Mouse (Mus musculus): ENCODE measurements around the gene Runx2.

Gene Runx2

DNA sequence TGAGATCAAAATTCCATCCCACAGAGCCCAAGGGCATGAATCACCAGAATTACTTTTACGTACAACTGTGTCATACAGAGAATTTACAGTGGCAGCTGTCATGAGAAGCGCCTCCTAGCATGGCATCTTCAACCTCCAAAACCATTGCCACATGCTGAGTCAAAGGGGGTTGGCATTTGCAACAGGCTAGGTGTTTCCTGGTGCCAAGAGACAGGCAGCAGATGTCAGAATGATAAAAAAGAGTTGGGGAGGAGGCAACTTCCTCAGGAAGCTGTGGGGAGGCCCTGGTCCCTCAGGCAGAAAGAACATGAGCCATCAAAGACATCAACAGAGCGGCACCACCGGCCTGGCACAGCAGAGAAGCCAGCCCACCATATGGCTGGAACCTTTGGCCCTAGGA, 160.1 kb downstream of the Runx2 start:
- no peak for DNase-seq

DNA sequence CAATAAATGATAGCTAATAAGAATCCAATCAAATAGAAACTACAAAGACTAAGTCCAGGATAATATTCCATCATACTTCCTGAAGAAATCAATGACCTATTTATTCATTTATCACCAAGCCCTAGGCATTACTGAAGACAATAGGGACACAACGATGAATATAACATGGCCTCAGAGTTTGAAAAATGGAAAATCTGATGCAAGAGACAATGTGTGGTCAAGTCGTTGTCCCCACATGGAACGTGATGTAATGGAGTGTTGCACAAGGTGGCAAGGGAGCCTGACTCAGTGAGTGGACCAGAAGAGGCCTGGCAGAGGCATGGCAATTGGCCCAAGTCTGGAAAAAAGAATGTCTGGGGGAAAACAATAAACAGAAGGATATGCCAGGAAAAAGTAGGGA, 161.5 kb downstream of the Runx2 start:
- DNase-seq, result no peak

- DNase-seq, result no peak
Measured at GRCm38 (mm10) chr17:44652054-44652453, 162.5 kb downstream of the Runx2 start.

- no peak for DNase-seq
Measured at GRCm38 (mm10) chr17:44651613-44652012, 163.0 kb downstream of the Runx2 start.

DNA sequence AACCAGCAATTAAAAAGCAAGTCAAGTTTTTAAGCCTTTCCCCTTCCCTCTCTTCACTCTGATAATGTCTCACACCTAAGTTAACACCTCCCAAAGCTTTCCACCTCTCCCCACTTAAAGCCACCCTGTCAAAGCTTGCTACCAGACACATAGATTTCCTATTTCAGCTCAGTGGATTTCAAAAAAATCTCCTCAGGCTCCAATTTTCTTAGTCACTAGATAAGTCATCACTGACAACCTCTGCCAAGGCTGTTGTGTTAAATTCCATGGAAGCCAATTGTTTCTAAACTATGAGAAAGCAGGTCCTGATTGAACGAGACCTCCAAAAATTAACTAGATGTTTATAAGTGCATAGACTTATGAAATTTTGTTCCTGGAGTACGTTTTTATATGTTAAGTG, 164.2 kb downstream of the Runx2 start:
- no peak for DNase-seq

GRCm38 (mm10) chr17:44649056-44649455, 165.5 kb downstream of the Runx2 start:
- peak; percentile 5 to 10 for DNase-seq

- DNase-seq, result peak in 1 of 2 experiments; percentile 41
Measured at GRCm38 (mm10) chr17:44647916-44648315, 166.7 kb downstream of the Runx2 start.

GRCm38 (mm10) chr17:44645146-44645545, 169.5 kb downstream of the Runx2 start:
- DNase-seq, result no peak

GRCm38 (mm10) chr17:44643260-44643659, 171.3 kb downstream of the Runx2 start:
- no peak for DNase-seq

DNA sequence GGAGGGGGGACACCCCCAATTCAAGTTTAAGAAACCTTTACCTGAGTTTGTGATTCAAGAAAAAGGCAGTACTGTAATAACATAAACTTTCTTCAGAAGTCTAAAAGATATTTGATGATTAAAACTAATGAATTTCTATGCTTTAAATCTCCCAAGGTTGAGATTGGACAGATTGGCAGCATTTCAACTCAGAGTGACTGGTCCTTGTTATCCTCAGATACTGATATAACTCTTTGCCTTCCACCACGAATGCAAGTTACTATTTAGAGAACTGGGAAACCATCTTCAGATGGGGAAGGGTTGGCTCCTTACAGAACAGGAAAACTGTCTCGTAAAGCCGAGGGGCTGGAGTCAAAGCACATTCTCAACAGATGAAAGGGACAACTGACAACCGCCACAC, 172.5 kb downstream of the Runx2 start:
- DNase-seq, result no peak

DNA sequence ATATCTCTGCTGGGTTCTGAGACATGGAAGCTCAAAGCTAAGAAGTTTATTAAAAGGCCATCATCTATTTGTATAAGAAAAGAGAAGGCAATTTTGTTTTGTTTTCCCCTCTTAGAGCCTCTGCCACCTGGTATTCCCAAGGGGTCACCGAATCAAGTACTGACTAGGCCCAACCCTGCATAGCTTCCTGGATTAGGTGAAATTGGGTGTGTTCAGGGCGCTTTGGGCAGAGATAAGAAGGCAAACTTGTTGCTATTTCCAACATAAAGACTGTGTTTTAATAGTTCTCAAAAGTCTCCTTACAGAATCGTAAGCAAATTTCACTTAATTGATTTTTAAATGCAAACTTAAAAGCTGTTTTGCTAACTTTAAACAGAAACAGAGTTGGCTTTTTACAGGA, 173.7 kb downstream of the Runx2 start:
- no peak for DNase-seq

GRCm38 (mm10) chr17:44639446-44639845, 175.2 kb downstream of the Runx2 start:
- no peak for DNase-seq

GRCm38 (mm10) chr17:44637181-44637880, 177.3 kb downstream of the Runx2 start:
- peak in 1 of 2 experiments; percentile 5 for DNase-seq

DNA sequence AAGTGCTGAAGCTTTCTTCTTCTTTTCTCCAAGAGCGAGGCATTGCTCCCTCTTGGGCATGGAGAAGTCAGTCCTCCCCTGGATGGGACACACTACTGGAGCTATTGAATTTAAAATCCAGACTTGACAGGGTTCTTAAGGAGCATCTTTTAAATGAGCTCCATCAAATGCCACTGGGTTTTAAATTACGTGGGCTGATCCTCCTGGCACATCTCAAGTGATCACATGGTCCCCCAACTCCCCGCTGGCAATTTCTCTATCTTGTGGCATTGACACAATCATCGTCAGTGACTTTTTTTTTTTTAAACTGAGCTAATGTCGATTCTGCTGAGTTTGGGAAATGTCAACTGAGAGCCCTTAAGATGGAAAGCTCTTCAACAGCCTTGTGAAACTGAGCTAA, 180.1 kb downstream of the Runx2 start:
- DNase-seq, result no peak

GRCm38 (mm10) chr17:44633607-44634415, 180.8 kb downstream of the Runx2 start:
- no peak for DNase-seq

GRCm38 (mm10) chr17:44632941-44633340, 181.7 kb downstream of the Runx2 start:
- no peak for DNase-seq

DNA sequence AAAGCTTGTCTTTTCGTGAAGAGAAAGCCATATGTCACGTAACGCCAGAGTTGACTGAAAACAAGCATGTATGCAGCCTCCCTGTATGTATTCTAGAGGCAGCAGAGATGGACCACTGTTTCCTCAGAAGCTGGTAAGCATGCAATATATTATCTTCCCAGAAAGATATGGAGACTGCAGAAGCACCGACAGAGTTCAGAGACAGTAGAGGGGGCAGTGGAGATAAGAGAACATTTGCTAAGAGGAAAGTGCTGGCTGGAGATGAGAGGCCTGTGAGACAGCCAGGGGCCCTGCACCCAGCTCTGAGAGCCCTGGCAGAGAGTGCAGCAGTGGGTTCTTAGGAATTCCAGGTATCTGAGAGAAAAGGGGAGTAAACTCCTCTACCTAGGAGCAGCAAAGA, 182.3 kb downstream of the Runx2 start:
- DNase-seq, result no peak

- no peak for DNase-seq
Measured at GRCm38 (mm10) chr17:44631577-44631976, 183.0 kb downstream of the Runx2 start.

DNA sequence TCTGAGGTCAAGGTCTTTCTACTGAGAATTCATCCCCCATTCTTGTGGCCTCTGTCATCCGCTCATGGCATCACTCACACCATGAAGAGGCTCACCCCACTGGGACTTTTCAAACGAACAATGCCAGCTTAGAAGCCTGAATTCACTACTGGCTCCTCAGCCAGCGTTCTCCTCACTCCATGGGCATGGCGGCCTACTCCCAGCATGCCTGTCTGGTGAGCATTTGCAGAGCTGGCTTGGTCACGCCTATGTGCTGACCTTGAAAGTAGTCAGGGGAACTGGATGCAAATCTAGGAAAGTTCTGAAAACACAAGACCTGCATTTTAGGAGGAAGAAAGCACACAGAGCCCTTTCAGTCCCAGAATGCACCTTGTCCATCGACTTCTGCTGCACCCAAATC, 187.3 kb downstream of the Runx2 start:
- no peak for DNase-seq

- no peak for DNase-seq
Measured at GRCm38 (mm10) chr17:44623707-44624106, 190.9 kb downstream of the Runx2 start.

DNA sequence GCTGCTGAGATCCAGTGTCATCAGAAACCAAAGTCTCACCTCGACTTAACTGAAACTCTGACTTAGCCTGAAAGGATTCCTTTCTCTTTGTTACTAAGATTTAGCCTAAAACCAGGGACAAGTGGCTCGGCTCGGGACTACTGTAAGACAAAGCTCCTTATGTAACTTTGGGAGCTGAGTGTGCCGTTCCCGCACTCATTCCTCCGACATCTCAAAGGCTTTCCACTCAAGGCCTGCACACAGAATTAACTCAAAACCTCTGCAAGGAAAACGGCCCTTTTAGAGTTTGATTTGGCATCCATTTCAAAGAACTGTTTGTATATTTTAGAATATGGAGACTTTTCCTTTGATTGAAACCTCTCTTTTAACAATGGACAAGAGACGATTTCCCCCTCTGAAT, 191.3 kb downstream of the Runx2 start:
- no peak for DNase-seq

GRCm38 (mm10) chr17:44620456-44620855, 194.1 kb downstream of the Runx2 start:
- no peak for DNase-seq

- peak; percentile 34 to 53 for DNase-seq
Measured at GRCm38 (mm10) chr17:44618691-44619090, 195.9 kb downstream of the Runx2 start.

DNA sequence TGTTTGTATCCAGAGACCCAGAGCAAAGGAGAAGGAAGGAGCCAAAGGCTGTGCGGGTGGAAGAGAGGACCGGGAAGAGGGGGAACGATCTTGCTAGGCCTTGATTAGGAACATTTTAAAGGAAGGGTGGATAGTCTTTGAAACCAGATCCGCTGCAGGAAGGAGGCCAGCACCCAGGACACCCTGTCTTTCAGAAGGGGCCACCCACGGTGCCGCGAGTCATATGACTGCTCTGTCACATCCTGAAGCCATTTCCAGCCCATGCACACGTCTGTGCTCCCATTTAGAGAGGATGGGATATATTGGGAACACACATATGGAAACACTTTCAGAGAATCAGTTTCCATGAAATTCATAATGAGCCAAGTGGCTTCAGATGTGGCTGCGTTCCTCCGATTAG, 196.4 kb downstream of the Runx2 start:
- peak; percentile 34 to 46 for DNase-seq
